Mouse (Mus musculus): ENCODE measurements around the gene Cdh22.

GRCm38 (mm10) chr2:165074937-165075336, 159.7 kb downstream of the Cdh22 start:
- TF ChIP-seq GATA1 (IDR thresholded peaks at IDR 0.05; ENCODE audit: low read length) (no peak), TAL1 (IDR thresholded peaks at IDR 0.05; ENCODE audit: low read length) (no peak)

Measured in erythroblast, embryonic 14.5 days (primary cell).